Mouse (Mus musculus) G1E (cell line): ENCODE measurements at regions not wholly inside any gene's neighbourhood (a gene's known extent, or its start where the extent isn't known, plus 50 kb on each side); places are given as distances from the start of the nearest gene placed in this dataset.

Experiments
- ATAC-seq: 2 replicates; pipeline ENCODE4 v1.8.0; 2016; ENCODE audit warnings: mild to moderate bottlenecking; ENCODE audit not compliant: insufficient number of reproducible peaks, poor library complexity, low FRiP score, severe bottlenecking; ENCODE audit errors: extremely low read depth
- DNase-seq: peaks from one replicate; pipeline ENCODE4 v3.0.0; 2012; ENCODE audit warnings: low spot score
- H3K27me3 ChIP-seq: 2 replicates; pipeline ENCODE4 v1.6.1; 2012; ENCODE audit warnings: mild to moderate bottlenecking, low read length, inconsistent platforms; ENCODE audit not compliant: insufficient read depth
- H3K36me3 ChIP-seq: replicated peaks from 2 replicates; pipeline ENCODE3; 2012; ENCODE audit warnings: mild to moderate bottlenecking, inconsistent platforms
- H3K4me1 ChIP-seq: 2 replicates; pipeline ENCODE4 v1.6.1; 2012; ENCODE audit warnings: low read depth, low read length, inconsistent platforms, mixed read lengths; ENCODE audit not compliant: insufficient read depth
- H3K4me3 ChIP-seq: 2 replicates; pipeline ENCODE4 v1.5.1; 2012; ENCODE audit warnings: low read depth, mild to moderate bottlenecking, inconsistent platforms, low read length, moderate library complexity, mixed read lengths
- H3K9me3 ChIP-seq: replicated peaks from 2 replicates; pipeline ENCODE4 v1.6.1; 2012; ENCODE audit warnings: inconsistent platforms
- CTCF ChIP-seq: IDR thresholded peaks from 2 replicates; pipeline ENCODE4 v1.5.1; 2012; ENCODE audit warnings: low read depth, low read length, inconsistent platforms, mixed read lengths
- GATA1 ChIP-seq: IDR thresholded peaks from 2 replicates; pipeline ENCODE4 v1.6.1; 2012; ENCODE audit warnings: borderline replicate concordance, low read length, inconsistent platforms, mixed read lengths
- GATA2 ChIP-seq: IDR thresholded peaks from 2 replicates; pipeline ENCODE4 v1.6.1; 2012; ENCODE audit warnings: low read depth, low read length, inconsistent platforms, borderline replicate concordance
- POLR2AphosphoS5 ChIP-seq: IDR thresholded peaks from 2 replicates; pipeline ENCODE4 v1.6.1; 2012; ENCODE audit warnings: low read depth, low read length, inconsistent platforms; ENCODE audit not compliant: insufficient replicate concordance
- TAL1 ChIP-seq: conservative IDR thresholded peaks from 2 replicates; pipeline ENCODE4 v1.6.1; 2012; ENCODE audit warnings: low read depth, low read length, inconsistent platforms, mixed read lengths

GRCm38 (mm10) chr11:104082083-104082482, 50.6 kb upstream of the Crhr1 start:
- H3K4me3 ChIP-seq = no peak overlapping the region

More at GRCm38 (mm10) chr11:104082083-104082482, 50.6 kb upstream of the Crhr1 start:
- no peaks in the 10 kb centered on the region for H3K36me3 ChIP-seq
- ATAC-seq (no peak), DNase-seq (no peak)
- H3K4me1 ChIP-seq = no peaks in the 10 kb centered on the region
- H3K27me3 ChIP-seq = 0 out of 2 replicates have a peak, but pooled peaks cover 3% of the 10 kb centered on the region
- H3K9me3 ChIP-seq = no peaks in the 10 kb centered on the region
- TF ChIP-seq GATA2 (no peak), GATA1 (no peak), CTCF (no peak), POLR2AphosphoS5 (no peak), TAL1 (no peak)
